Mouse (Mus musculus) brain, embryonic 18.5 days (tissue): ENCODE results near the gene D17H6S53E.

Experiments used
- DNase-seq: peaks from one replicate; pipeline ENCODE4 v3.0.0-alpha.2; 2012; ENCODE audit warnings: low read depth, low spot score

The D17H6S53E gene

DNA sequence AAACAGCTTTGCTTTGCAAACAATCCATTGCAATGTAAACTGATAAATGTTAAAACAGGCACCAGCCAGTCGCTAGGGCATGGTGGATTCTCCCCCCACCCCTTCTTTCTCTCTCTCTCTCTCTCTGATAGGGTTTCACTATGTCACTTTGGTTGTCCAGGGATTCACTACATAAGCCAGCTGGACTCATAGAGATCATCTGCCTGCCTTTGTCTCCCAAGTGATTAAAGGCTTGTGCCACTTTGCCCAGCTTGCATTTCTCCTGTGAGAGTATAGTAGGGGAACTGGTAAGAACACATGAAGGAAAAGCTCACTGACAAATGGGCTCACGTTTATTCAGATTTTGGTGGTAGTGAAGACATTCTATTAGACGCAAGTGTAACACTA is 6.0 kb downstream of the D17H6S53E start:
- DNase-seq: no peak

DNA sequence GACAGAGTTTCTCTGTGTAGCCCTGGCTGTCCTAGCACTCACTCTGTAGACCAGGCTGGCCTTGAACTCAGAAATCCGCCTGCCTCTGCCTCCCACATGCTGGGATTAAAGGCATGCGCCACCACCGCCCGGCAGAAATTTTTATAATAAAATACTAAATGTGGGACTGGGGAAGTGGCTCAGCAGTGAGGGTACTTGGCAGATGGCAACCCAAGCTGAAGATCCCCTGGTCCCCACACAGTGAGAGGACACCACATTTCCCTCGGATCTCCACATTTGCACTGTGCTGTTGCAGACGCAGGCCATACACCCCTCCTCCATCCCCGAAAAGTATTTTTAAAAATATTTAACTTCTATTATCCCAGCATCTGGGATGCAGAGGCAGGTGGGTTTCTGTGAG is 7.3 kb downstream of the D17H6S53E start:
- DNase-seq: no peak

DNA sequence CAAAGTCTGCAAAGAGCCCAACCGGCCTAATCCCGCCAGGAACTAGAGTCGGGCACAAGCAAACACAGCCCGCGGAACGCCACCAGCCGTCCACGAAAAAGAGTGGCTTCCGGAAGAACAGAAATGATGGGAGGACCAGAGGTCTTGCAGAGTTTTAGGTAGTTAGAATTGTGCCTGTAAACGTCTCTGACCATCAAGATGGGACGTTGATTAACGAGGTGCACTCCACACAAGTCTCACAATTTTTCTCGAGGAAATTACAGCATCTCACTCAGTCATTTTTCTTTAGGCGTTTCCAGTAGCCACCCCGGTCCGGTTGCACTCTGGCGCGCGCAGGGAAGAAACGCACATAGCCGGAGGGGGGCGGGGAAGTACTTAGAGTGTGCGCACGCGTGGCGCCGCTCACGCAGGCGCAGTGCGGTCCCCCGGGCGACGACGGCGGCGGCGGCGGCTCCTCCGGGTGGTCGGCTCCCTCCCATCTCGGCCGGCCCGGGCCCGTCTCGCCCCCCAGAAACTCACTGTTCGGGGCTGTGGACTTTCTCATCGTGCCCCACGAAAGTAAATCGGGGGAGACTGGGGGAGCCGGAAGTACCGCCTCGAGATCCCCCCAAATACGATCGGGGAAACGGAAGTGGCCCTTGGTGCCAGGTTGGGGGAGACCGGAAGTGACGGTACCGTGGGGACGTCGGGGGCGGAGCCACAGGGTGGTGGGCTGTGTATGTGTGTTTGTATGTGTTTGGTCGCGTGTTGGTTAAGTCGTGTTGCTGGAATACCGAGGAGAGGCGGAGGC is 8.8 kb downstream of the D17H6S53E start, which contains the start of gene Bag6:
Gene Bag6, plus strand, starts transcription at position 378 of the 790 bp plus-strand sequence.
- DNase-seq: peak; percentile 92

DNA sequence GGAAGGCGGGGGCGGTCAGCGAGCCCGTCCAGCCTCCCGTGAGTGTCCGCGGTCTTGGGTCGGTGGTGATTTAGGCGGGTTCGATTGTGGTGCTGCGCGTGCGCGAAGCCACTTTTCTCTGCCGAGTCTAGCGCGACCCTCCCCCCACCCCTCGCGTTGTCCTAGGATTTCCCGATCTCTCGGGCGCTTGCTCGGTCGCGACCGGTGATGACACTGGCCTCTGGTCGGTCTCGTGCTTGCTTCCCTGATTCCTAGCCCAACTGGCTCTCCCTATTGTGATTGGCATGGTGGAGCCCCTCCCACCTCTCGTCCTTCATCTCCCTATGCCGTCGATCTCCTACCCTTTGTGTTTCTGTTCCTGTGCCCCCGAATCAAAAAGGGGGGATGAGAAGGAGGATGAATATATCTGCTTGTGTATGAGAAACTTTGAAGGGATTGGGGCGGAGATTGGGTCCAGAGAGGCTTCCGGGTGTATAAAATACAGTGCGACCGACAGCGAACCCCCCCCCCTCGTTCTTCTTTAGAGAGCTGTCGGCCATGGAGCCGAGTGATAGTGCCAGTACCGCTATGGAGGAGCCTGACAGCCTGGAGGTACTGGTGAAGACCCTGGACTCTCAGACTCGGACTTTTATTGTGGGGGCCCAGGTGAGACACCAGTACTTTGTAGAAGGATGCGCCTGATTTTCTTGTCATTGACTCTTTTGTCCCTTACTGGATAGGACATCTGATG is 9.6 kb downstream of the D17H6S53E start:
- no peak for DNase-seq

DNA sequence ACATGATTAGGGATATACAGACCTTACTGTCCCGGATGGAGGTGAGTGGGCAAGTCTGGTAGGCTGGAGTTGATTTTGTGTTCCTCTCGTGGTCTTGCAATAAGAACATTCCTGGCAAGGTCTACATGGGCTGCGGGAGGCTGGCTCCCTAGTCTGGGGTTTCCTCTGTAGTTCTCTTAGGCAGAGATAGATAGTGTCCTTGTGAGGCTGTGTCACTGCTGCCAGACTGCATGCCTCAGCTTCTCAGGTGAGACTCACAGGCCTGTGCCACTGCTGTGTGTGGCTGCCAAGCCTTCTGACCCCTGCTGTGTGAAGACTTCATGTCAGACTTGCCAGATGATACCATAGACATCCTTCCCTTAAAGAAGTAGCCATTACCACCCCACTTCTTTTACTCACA is 13.1 kb downstream of the D17H6S53E start:
- no peak for DNase-seq

DNA sequence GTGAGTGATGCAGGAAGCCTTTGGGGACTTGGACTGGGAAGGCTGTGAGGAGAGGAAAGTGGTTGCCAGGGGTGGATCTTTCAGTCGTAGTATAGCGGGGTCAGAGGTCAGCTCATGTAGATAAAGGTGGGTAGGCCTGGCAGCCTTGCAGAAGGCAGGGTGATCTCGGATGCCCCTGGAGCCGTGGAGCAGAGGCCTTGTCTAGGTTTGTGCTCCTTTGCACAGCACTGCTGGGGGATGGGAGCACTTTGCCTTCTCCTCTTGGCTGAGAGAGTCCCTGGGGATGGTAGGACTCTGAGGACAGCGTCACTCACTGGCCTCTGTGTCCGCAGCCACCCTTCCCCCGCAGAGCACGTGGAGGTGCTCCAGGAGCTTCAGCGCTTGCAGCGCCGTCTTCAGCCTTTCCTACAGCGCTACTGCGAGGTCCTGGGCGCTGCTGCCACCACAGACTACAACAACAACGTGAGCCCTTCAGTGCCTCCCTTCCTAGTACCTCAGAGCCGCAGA is 14.4 kb downstream of the D17H6S53E start:
- DNase-seq: no peak

DNA sequence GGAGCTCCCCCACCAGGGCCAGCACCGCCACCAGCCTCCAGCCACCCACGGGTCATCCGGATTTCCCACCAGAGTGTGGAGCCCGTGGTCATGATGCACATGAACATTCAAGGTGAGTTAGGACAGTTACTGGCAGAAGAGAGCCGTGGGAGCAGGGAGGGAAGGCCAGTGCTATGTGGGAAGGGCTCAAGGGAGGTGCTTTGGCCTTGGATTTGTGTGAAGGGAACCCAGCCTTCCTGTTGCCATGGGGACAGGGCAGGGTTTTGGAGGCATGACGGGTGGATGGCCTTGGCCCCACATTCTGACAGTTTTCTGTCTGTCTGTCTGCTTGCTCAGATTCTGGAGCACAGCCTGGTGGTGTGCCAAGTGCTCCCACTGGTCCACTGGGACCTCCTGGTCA is 15.8 kb downstream of the D17H6S53E start:
- no peak for DNase-seq

DNA sequence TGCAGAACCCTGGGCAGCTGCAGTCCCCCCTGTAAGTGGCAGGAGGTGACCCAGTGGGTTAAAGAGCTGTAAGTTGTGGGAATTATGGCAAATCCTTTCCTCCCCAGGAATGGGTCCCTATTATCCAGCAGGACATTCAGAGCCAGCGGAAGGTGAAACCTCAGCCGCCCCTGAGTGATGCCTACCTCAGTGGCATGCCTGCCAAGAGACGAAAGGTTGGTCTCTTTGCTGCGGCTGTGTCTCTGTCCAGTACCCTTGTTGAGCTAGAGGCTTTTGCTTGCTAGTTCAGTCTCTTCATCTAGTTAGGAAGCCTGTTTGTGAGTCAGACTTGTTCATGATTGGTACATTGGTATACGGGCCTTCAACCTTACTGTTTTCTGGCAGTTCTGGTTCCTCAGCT is 20.0 kb downstream of the D17H6S53E start:
- no peak for DNase-seq

DNA sequence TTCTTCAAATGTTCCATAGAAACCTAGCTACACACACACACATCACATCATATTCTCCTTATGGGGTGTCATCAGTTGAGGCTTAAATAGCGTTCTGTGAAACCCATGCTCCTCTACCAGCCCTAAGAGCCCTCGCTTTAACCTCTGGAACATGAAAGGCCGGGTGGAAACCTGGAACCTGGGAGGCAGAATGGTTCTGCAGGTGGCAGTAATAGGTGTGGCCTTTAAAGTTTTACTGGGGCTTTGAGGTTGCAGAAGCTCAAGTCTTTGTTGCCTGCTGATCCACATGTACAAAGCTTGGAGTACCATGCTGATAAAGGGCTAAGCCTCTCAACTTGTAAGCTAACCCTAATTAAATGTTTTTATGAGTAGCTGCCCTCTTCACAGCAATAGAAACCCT is 21.2 kb downstream of the D17H6S53E start:
- no peak for DNase-seq

DNA sequence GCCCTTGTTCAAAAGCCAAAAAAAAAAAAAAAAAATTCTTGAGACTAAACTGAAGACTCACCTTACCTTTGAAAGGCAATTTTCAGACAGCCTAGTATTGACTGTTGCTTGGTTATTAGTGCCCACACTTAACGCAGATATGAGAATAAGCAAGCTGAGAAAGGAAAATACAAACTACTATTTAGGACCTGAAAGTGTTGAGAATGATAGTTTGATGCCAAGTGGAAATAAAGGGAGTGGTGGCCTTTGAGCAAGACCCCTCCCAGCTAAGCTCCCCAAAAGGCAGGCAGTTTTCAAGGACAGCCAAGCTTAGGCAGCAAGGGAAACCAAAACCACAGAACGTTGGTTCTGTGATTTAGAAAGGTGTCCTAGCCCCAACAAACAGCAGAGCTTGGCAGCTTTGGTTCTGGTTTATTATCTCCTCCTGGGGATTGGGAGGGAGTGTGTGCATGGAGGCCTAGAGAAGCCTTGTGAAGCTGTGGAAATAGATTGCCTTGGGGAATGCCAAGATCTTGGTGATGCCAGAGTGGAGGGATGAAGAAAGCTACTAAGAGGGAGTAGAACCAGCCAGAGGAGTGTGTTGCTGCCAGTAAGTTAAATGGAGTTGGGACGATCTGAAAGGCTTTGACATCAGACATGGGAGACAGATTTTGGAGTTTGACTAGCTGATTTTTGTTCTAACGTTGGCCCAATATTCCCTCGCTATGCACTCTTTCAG is 21.9 kb downstream of the D17H6S53E start:
- no peak for DNase-seq

DNA sequence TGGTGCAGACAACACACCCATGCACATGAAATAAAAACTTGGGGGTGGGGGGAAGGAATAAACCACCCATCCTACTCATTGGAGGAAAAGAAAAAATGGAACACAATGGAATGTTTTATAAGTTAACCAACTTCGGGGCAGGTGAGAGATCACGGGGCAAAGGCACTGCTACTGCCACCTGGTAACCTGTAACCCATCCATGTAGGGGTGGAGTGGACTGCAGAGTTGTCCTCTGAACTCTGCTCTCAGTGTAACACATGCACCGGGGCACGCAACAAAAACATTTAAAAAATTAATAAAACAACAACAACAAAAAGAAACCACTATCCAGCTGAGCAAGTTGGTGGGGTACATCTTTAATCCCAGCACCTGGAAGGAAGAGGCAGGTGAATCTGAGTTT is 25.9 kb downstream of the D17H6S53E start:
- no peak for DNase-seq

DNA sequence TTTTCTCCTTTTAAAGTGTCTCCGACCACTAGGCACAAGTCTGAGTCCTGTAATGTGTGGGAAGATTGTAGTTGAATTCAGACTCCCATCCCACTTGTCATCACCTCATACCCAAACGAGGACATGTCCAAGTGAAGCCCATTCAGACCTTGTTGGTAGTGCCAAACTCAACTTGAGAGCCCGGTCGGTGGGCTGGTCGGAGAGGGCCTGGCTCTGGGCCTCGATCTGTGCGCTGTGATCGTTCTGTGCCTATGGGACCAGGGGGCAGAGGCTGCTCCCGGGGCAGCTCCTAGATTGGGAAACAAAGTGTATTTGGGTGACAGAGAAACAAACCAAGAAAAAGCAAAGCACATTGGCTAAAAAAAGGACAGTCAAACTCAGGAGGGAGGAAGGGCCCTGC is 26.9 kb downstream of the D17H6S53E start:
- no peak for DNase-seq

DNA sequence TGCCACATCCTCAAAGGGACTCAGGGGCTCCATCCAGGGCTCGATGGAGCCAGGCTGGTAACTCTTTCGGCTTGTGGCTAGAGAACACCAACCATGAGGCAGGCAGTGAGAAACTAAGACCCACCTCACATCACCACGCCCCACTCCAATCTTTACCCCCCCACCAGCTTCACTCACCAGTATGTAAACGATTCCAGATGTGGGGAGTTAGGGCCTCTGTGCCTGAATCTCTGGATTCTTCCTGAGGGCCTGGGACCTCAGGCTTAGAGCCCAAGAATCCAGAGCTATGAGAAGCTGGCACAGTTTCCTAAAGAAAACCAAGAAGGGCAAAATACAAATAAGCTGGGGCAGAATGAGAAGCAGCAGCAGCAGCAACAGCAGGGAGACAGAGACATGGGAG is 27.8 kb downstream of the D17H6S53E start:
- no peak for DNase-seq

DNA sequence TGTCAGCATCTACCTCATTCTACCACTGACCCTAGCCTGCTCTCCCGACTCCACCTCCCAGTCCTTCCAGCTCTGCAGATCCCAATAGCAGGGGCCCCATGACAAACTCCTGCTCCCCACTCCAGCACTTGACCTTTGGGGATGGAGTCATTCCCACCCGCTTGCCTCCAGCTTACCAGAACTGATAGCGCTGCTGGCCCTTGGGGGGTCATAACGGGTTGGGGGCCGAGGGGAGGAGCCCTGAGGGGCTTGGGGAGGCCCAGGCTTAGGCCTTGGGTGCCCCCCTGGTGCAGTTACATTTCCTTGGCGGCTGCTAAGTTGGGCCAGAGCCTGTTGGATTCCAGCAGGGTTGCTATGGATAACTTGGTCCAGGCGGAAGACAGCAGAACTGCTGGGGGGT is 28.4 kb downstream of the D17H6S53E start:
- no peak for DNase-seq

DNA sequence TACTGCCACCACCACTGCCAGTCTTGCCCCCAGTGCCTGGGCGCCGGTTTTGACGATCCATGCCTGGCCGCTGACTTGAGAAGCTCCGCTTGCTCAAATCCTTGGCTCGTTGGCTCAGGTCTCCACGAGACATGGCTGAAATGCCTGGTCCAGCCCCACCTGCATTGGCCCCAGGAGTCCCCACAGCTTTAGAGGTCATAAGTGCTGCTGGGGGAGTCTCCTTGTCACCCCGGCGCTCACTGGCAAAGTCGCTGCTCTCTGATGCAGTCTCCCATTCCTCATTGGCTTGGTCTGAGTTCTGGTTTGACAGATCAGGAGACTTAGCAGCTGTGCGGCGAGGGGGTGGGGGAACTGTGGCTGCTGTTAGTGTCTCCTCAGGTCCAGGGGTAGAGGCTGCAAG is 29.3 kb downstream of the D17H6S53E start:
- DNase-seq: no peak

DNA sequence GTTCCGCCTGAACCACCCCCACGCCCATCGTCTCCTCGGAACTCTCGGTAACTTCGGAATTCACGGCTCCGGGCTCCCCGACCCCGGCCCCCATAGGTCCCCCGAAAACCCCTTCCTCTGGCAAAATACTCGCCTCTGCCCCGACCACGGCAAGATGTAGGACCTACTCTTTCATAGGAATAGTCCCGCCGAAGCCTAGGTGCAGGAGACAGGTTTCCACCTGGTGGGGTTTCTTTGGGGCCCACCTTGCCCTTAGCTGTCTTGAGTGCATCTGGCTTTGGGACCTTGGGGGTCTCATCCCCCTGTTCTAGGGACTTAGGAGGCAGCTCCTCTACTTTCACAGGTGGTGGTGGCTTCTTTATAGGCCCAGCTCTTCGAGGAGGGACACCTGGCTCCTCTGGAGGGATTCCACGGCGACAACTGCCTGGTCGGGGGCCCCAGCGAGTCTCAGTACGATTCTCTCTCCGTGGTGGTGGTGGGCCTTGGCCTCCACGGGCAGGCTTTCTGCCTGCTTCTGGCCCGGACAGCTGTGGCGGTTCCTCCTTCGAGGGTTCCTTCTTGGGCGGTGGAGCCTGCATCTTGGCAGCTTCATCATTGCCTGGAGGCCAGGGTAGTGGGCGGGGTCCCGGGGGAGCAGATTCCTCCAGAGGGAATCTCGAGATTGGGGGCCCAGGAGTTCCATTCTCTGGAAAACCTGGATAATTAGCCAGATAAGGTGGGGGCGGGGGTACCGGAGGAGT is 30.5 kb downstream of the D17H6S53E start:
- DNase-seq: no peak

DNA sequence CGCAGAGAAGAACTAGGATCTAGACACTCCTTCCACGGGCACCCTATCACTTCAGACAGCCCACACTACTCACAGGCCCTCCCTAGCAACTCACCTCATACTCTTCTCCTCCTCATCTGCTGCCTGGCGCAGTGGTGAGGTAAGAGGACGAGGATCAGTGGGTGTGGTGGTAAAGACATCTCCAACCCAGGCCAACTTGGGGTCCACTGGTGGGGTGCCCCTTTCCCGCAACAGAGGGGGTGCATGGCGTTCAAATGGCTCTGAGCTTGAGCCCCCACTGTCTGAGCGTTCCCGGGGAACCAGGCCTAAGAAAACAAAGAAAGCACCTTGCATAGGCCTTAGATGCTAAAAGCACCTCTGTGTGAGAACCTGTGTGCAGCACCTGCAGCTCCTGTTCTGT is 31.1 kb downstream of the D17H6S53E start:
- DNase-seq: no peak

DNA sequence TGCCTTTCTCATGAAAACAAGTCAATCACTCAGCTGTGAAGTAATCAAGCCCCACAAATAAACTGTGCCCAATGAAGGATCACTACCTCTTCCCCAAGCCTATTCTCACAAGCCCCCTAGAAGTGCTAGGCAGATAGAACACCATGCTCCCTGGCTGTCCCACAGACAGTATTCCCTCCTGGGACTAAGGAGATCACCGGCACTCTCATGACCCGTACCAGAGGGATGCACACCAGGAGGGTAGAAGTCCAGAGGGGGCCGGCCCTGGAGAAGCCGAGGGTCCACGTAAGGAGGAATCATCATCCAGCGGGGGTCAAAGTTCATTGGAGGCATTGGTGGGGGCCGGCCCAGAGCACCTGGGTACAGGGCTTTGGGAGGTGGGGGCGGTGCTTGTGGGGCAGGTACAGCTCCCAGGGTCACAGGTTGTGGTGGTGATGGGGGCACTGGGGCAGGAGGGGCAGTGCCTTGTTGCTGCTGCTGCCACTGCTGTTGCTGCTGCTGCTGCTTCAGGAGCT is 31.5 kb downstream of the D17H6S53E start:
- DNase-seq: no peak

DNA sequence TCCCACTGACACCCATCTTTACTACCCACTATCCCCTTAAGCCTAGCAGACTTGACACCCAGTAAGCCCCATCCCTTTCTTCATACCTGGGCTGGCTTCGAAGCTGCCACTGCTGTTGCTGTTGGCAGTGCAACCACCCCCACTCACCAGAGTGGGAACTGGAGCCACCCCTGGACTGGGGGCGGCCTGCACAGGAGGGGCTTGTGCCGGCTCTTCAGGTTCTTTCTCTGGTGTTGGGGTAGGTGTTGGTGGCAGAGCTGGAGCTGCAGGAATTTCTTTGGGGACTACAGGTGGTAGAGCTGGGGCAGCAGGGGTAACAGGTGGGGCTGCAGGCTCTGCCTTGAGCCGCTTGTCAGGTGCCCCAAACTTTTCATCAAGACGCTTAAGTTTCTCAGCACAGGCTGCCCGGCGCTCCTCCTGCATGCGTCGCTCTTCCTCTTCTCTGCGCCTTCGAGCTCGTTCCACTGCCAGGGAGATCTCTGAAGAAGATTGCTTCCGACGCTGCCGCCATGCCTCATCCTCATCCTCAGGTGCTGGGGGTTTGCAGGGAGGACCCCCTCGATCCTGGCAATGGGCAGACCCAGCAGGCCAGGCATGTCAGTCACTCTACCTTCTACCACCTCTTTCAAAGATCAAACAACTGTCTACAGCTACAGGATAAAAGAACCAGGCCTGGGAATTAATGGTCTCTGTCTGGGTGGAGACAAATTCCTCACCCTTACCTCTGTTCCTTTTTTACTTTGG is 32.8 kb downstream of the D17H6S53E start:
- DNase-seq: no peak

DNA sequence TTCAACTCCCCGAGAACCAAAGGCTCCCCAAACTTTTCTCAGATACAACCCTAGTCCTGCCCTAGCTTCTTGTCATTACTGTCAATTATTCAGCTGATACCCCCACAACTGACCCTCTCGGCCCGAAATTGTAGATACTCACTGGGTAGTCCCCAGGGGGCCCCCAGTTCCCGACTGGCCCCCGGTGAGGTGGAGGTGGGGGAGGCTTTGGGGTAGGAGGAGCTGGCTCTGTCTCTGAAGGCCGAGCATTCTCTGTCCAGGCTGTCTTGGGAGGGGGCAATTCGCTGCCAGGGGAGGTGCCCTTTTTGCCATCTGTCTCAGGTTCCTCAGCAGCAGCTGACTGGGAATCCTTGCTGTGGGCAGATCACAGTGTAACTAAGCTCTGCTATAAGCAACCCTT is 33.5 kb downstream of the D17H6S53E start:
- no peak for DNase-seq

DNA sequence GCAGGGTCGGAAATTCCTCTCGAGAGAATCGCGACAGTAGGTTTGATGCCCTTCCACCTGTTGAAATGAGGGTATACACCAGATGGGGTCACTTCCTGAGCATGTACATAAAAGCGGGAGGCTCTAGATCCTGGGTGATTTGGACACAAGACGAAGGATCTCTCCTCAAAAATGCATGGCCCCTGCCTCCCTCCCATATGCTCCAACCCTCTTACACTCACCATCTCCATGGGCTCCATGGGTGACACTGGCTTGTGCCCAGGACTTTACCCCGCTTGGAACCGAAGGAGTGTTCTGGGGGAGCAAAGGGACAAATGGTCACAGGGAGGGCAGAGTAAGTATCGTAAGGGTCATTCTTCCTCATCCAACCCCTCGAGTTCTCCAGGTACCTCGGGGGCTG is 35.2 kb downstream of the D17H6S53E start:
- DNase-seq: no peak
